Mouse (Mus musculus) brain, embryonic 14.5 days (tissue): ENCODE results near the gene E130309D02Rik. TPM values are rescaled to one million over a fixed set of nuclear protein-coding genes. Genes with fewer than 3 reads are reported as not detected.

Experiments used
- DNase-seq: peaks from one replicate; pipeline ENCODE4 v3.0.0-alpha.2; 2011; ENCODE audit warnings: low read depth
- CTCF ChIP-seq: fragments of 200-500 bp; IDR thresholded peaks from 2 replicates; pipeline ENCODE4 v1.5.1; 2012; ENCODE audit warnings: inconsistent platforms, mild to moderate bottlenecking, moderate library complexity, borderline replicate concordance; ENCODE audit not compliant: insufficient read depth, insufficient read length; ENCODE audit errors: extremely low read depth
- POLR2A ChIP-seq: fragments of 200-500 bp; IDR thresholded peaks from 2 replicates; pipeline ENCODE4 v1.6.1; 2012; ENCODE audit warnings: mild to moderate bottlenecking, inconsistent platforms, borderline replicate concordance; ENCODE audit not compliant: poor library complexity, insufficient read depth, insufficient read length, severe bottlenecking; ENCODE audit errors: extremely low read depth
- polyA plus RNA-seq: library from polyadenylated mRNA; depleted of rRNA; stranded (reverse); fragments of >200 nt; gene quantifications from 2 replicates; pipeline ENCODE4 v1.2.3, GENCODE M21; 2012; rRNA removed

E130309D02Rik gene
- 33.1 and 33.9 TPM in 2 replicates for polyA plus RNA-seq

- peak; percentile 92 for DNase-seq
- TF ChIP-seq POLR2A: peak; percentile 98
- TF ChIP-seq CTCF: peak; percentile 86
Observed at GRCm38 (mm10) chr5:143314730-143315513, at the start of gene E130309D02Rik. Gene E130309D02Rik (minus strand): TSS chr5:143315360.

DNA sequence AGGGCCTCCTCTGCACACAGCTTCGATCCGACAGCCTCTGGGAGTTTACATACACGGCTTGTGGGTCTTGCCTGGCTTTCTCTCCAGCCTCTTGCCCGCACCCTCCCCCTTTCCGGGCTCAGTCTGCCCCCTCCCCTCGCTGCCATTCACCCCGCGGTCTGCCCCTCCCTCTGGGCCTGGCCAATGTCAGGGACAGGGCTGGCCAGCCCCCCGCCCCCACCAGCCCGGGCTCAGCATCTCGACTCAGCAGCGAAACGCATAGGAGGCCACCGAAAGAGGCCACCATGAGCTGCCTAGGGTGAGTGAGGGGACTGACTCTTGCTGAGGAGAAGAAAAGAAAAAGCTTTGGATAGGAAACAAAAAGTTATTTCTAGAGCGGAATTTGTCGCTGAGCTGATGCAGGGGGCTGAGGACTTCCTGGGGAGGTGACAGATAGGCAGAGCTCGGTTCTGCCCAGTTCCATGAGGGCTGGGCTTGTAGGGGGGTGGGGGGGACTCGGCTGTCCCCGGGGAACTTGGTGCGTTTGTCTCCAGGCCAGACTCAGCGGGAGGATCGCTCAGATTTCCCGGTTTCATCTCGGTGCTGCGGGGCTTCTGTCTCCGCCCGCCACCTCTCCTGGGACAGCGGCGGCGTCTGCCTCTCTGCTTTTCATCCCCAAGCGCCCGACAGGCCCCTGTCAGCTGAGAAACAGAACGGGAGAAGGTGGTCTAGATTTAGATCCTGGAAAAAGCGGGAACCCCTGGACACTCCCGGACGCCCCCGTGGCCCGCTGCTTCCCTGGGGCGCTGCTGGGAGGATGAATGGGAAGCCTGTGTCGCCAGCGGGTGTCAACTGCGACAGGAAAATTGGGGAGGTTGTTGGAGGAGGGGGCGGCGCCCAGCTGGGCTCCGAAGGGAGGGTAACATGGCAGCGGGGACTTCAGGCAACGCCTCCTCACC is 48.8 kb upstream of the E130309D02Rik start:
- DNase-seq: peak; percentile 77
- TF ChIP-seq POLR2A (no peak), CTCF (no peak)

- DNase-seq: peak; percentile 77
- no peak for TF ChIP-seq CTCF
- no peak for TF ChIP-seq POLR2A
Observed at GRCm38 (mm10) chr5:143361428-143361827, 46.3 kb upstream of the E130309D02Rik start.

- no peak for DNase-seq
- TF ChIP-seq POLR2A: no peak
- TF ChIP-seq CTCF: peak; percentile 50; the same call in 1 of the 2 replicates
Observed at GRCm38 (mm10) chr5:143360000-143360399, 44.8 kb upstream of the E130309D02Rik start.

GRCm38 (mm10) chr5:143359263-143359662 is 44.1 kb upstream of the E130309D02Rik start:
- TF ChIP-seq CTCF (peak; percentile 6; the same call in 1 of the 2 replicates), POLR2A (no peak)
- DNase-seq: no peak

DNA sequence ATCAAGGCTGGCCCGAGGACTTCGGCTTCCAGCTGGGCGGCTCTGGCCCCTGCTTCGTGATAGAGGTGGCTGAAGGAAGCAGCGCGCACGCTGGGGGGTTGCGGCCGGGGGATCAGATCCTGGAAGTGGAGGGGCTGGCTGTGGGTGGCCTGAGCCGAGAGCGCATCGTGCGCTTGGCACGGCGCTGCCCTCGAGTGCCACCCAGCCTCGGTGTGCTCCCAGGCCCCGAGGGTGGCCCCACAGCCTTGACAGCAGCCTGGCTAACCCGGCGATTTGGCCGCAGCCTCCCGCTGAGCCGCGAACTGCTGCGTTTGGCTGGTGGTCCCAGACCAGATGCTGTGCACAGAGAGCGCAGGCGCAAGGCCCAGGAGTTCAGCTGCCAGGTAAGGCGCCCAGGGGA is 42.4 kb upstream of the E130309D02Rik start:
- TF ChIP-seq POLR2A (no peak), CTCF (no peak)
- peak; percentile 21 for DNase-seq

DNA sequence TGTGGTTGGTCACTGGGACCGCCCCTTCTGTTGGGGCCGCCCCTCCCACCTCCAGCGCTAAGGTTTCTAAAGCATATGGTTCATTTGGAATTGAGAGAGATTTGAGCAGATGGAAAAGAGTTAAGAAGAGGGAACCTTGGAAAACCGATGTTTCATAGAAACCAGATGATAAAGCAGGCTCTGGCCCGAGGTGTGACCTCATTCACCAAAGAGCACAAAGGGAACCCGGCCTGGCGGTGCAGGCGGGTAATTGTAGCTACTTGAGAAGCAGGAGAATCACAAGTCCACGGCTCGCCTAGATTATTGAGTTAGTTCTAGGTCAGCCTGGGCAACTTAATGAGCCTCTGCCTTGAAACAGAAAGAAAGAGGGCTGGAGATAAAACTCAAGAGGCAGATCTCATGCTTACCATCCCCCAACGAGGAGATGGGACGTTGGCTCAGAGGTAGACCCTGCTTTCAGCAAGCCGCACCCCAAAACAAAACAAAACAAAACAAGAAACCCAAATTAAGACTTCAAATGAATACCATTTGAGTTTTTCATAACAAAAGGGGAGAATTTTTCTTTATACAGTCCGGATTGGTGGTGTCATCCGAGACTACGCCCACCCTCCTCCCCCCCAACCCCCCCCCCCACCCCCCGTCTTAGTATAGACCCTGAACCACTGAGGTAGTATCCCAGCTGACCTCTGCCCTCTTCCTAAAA is 41.7 kb upstream of the E130309D02Rik start, which contains the start of gene Grid2ip:
Gene Grid2ip, plus strand, starts transcription at position 653 of the 703 bp plus-strand sequence.
- peak; percentile 45 for DNase-seq
- TF ChIP-seq POLR2A (no peak), CTCF (no peak)

GRCm38 (mm10) chr5:143356017-143356416 is 40.9 kb upstream of the E130309D02Rik start:
- no peak for DNase-seq
- TF ChIP-seq POLR2A: no peak
- TF ChIP-seq CTCF: no peak

DNA sequence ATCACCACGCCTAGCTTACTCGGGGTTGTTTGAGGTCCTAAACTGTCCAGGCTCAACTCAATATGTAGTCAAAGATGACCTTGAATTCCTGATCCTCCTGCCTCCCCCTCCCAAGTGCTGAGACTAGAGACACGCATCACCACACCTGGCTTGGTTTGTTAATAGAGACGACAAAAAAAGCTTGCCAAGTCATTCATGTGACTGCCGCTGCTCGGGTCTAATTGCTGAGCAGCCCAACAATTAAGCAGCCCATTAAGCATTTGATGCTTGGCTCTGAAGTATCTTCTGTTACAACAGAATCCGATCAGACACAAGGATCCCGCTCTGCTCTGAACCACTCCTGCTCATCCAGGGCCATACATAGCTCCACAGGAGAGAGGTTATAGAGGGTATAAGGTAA is 31.2 kb upstream of the E130309D02Rik start:
- peak; percentile 70 for DNase-seq
- TF ChIP-seq CTCF (no peak), POLR2A (no peak)

DNA sequence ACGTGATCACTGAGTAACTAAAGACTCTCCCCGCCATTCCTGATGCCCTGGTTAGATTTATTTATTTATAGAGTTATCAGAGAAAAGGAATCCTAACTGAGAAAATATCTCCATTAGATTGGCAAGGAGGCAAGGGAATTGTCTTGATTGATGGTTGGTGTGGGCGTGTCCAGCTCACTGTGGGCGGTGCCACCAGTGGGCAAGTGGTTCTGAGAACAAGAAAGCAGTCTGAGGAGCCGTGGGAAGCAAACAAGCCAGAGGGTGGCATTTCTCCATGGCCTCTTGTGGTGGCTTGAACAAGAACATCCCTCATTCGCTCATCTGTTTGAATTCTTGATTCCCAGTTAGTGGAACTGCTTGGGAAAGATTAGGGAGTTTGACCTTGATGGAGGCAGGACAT is 24.4 kb upstream of the E130309D02Rik start:
- TF ChIP-seq POLR2A (no peak), CTCF (no peak)
- no peak for DNase-seq
